Mouse (Mus musculus): ENCODE results near the gene Pcmt1. TPM values are rescaled to one million over a fixed set of nuclear protein-coding genes. Genes with fewer than 3 reads are reported as not detected.

The Pcmt1 gene
- polyA plus RNA-seq, 1 experiment = not detected

GRCm38 (mm10) chr10:7695286-7695685 lies 14.3 kb upstream of the Pcmt1 start:
- TF ChIP-seq CTCF (IDR thresholded peaks at IDR 0.05; ENCODE audit: insufficient read depth, low read depth, low read length) (no peak), POLR2A (IDR thresholded peaks at IDR 0.05; ENCODE audit: insufficient read depth, low read depth, low read length) (no peak)
- H3K4me1 ChIP-seq (ENCODE audit: control insufficient read depth, insufficient read depth, low read length) = no peaks in the 10 kb centered on the region
- H3K27ac ChIP-seq (ENCODE audit: insufficient read depth, low read depth, low read length) = no peak overlapping the region
- H3K4me3 ChIP-seq (ENCODE audit: insufficient read depth, low read depth, low read length) = no peak overlapping the region

DNA sequence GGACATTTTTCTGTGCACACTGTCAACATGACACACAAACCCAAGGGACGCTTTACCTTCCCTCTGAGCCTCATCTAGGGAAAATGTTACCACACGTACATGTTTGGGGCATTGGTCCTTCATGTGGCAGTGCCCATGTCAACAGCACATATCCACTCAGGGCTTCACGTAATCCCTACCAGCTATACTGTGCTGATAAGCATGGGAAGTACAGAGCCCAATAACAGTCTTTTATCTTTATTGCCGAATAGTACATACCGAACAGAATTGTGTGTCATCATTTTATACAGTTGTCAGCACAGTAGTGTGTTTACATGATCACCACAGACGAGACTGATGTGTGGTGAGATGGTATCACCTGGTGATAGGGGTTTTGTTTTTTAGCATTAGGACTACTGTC lies 6.0 kb upstream of the Pcmt1 start:
- Histone ChIP-seq H3K27ac (ENCODE audit: insufficient read depth, low read depth, low read length) (no peak overlapping the region), H3K4me3 (ENCODE audit: insufficient read depth, low read depth, low read length) (no peak overlapping the region), H3K4me1 (ENCODE audit: control insufficient read depth, insufficient read depth, low read length) (peaks cover 4% of the 10 kb centered on the region)
- TF ChIP-seq POLR2A (IDR thresholded peaks at IDR 0.05; ENCODE audit: insufficient read depth, low read depth, low read length) = no peak
- TF ChIP-seq CTCF (IDR thresholded peaks at IDR 0.05; ENCODE audit: insufficient read depth, low read depth, low read length) = no peak
- WGBS = 94% methylated on average over 6 of the region's 6 CpGs

- no peak overlapping the region for H3K27ac ChIP-seq (ENCODE audit: insufficient read depth, low read depth, low read length)
- peaks cover 10% of the 10 kb centered on the region for H3K4me1 ChIP-seq (ENCODE audit: control insufficient read depth, insufficient read depth, low read length)
- WGBS = 34% methylated on average over 3 of the region's 3 CpGs
- no peak overlapping the region for H3K4me3 ChIP-seq (ENCODE audit: insufficient read depth, low read depth, low read length)
- TF ChIP-seq CTCF (IDR thresholded peaks at IDR 0.05; ENCODE audit: insufficient read depth, low read depth, low read length) (no peak), POLR2A (IDR thresholded peaks at IDR 0.05; ENCODE audit: insufficient read depth, low read depth, low read length) (no peak)
Observed at GRCm38 (mm10) chr10:7682249-7682648, 1.3 kb upstream of the Pcmt1 start.

DNA sequence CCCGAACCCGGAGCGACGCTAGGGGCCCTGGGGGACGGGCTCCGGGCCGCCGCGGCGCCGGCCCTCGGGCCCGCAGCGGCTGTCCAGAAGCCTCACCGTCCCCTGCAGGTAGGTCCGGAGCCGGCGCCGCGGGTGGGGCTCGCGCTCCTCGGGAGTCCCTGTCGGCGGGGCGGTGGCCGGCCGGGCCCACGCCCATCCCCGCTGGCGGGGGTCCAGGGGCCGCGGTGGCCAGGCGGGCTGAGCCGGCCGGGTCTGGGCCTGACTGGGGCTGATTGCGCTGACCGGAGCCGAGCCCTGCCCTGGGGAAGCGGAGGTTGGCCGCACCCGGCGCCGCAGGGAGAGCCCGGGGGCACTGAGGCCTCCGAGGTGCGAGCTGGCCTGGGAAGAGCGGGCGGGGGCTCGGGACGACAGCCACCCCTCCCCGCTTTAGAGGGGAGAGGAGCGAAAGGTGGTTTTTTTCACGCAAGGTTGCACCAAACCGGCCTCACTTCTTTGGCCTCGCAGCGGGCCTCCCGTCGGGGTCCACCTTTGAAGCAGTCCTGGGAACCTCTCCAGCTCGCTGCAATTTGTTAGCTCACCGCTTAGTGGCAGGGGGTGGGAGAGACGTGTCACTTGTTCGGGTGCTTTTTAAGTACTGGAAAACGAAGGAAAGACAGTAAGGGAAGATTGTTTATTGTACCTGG lies 548 bp upstream of the Pcmt1 start:
- TF ChIP-seq POLR2A (IDR thresholded peaks at IDR 0.05; ENCODE audit: insufficient read depth, low read depth, low read length) (no peak), CTCF (IDR thresholded peaks at IDR 0.05; ENCODE audit: insufficient read depth, low read depth, low read length) (no peak)
- Histone ChIP-seq H3K4me1 (ENCODE audit: control insufficient read depth, insufficient read depth, low read length) (peaks cover 10% of the 10 kb centered on the region), H3K4me3 (ENCODE audit: insufficient read depth, low read depth, low read length) (peak overlapping the region; percentile 88), H3K27ac (ENCODE audit: insufficient read depth, low read depth, low read length) (peak overlapping the region; percentile 17; the same call in 1 of the 2 replicates)
- under 1% methylated on average over 64 of the region's 64 CpGs for WGBS

GRCm38 (mm10) chr10:7673673-7674072 lies 7.3 kb downstream of the Pcmt1 start:
- no peak overlapping the region for H3K27ac ChIP-seq (ENCODE audit: insufficient read depth, low read depth, low read length)
- no peak overlapping the region for H3K4me3 ChIP-seq (ENCODE audit: insufficient read depth, low read depth, low read length)
- H3K4me1 ChIP-seq (ENCODE audit: control insufficient read depth, insufficient read depth, low read length) = no peaks in the 10 kb centered on the region
- TF ChIP-seq CTCF (IDR thresholded peaks at IDR 0.05; ENCODE audit: insufficient read depth, low read depth, low read length) (no peak), POLR2A (IDR thresholded peaks at IDR 0.05; ENCODE audit: insufficient read depth, low read depth, low read length) (no peak)
- WGBS = 55% methylated on average over 1 of the region's 1 CpGs

GRCm38 (mm10) chr10:7667342-7667802 lies 13.6 kb downstream of the Pcmt1 start, which contains the start of gene Nup43:
Gene Nup43, plus strand, starts transcription at chr10:7667503.
- no peak for TF ChIP-seq POLR2A (IDR thresholded peaks at IDR 0.05; ENCODE audit: insufficient read depth, low read depth, low read length)
- TF ChIP-seq CTCF (IDR thresholded peaks at IDR 0.05; ENCODE audit: insufficient read depth, low read depth, low read length) = no peak

GRCm38 (mm10) chr10:7664889-7665288 lies 16.0 kb downstream of the Pcmt1 start:
- WGBS = 93% methylated on average over 1 of the region's 1 CpGs
- Histone ChIP-seq H3K27ac (ENCODE audit: insufficient read depth, low read depth, low read length) (no peak overlapping the region), H3K4me1 (ENCODE audit: control insufficient read depth, insufficient read depth, low read length) (no peaks in the 10 kb centered on the region), H3K4me3 (ENCODE audit: insufficient read depth, low read depth, low read length) (no peak overlapping the region)
- TF ChIP-seq POLR2A (IDR thresholded peaks at IDR 0.05; ENCODE audit: insufficient read depth, low read depth, low read length) (no peak), CTCF (IDR thresholded peaks at IDR 0.05; ENCODE audit: insufficient read depth, low read depth, low read length) (no peak)

More at GRCm38 (mm10) chr10:7667342-7667802, 13.6 kb downstream of the Pcmt1 start, which contains the start of gene Nup43:
- Histone ChIP-seq H3K4me1 (ENCODE audit: control insufficient read depth, insufficient read depth, low read length) (no peaks in the 10 kb centered on the region), H3K27ac (ENCODE audit: insufficient read depth, low read depth, low read length) (no peak within 1 kb of the TSS), H3K4me3 (ENCODE audit: insufficient read depth, low read depth, low read length) (peak within 1 kb of the TSS; percentile 78)
- WGBS = under 1% methylated on average over 24 of the region's 24 CpGs

DNA sequence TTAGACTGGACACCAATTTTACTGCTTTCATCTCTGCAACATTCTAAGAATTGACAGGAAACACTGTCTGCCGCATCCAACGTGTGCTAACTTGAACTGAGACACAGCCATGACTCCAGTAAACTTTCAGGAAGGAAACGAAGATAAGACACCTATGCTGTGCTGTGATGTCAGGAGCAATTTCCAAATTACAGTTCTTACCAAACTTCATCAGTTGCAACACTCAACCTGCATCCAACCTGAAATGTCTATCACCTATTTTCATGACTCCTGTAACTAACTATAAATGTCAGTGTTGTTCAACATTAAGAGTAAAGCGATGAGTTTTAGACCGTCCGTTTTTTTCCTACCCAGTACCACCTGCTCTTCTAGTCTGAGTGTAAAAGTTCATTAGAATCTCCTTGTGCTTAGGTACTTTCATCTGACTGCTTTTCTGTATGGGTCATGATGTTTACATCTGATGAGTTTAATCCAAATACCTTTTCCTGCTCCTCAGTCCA lies 16.9 kb downstream of the Pcmt1 start:
- Histone ChIP-seq H3K27ac (ENCODE audit: insufficient read depth, low read depth, low read length) (peak overlapping the region; percentile 94; the same call in 1 of the 2 replicates), H3K4me3 (ENCODE audit: insufficient read depth, low read depth, low read length) (no peak overlapping the region), H3K4me1 (ENCODE audit: control insufficient read depth, insufficient read depth, low read length) (no peaks in the 10 kb centered on the region)
- TF ChIP-seq CTCF (IDR thresholded peaks at IDR 0.05; ENCODE audit: insufficient read depth, low read depth, low read length) (no peak), POLR2A (IDR thresholded peaks at IDR 0.05; ENCODE audit: insufficient read depth, low read depth, low read length) (no peak)
- 56% methylated on average over 6 of the region's 6 CpGs for WGBS
